Mouse (Mus musculus) cerebellum, adult 8-10 months (tissue): ENCODE measurements at regions not wholly inside any gene's neighbourhood (a gene's known extent, or its start where the extent isn't known, plus 50 kb on each side); places are given as distances from the start of the nearest gene placed in this dataset.

Experiments used
- DNase-seq: peaks from one replicate; pipeline ENCODE4 v3.0.0; 2022

DNA sequence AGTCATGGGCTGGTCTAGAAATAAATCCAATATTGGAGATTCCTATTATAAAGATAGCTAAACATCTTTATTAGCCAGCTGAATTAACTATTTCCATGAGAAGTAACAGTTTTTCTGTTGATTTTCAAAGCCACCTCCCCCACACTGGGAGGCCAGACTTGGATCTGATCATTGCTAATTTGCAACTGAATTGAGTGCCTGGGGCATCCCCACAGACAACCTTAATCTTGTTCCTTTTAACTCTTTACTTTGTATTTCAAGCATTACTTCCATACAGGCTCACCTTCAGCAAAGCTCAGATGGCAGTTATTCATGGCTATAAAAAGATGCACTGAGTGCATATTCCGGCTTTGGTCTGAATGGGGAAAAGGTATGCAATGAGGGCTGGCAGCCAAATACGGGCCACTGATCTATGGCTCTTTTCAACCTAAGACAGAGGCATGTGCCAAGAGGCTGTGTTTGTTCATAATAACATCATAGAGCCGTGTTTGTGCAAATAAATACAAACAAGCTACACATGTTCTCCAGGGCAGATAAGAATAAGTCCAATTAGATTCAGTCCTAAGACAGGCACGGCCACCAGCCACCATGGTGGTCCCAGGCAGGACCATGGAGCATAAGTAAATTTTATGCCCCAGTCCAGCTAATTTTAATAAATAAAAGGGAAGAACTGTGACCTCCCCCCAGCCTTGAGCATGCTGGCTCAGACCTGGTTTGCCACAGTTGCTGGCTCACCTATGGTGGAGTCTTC, 194.5 kb upstream of the Ttc29 start:
- DNase-seq: no peak

DNA sequence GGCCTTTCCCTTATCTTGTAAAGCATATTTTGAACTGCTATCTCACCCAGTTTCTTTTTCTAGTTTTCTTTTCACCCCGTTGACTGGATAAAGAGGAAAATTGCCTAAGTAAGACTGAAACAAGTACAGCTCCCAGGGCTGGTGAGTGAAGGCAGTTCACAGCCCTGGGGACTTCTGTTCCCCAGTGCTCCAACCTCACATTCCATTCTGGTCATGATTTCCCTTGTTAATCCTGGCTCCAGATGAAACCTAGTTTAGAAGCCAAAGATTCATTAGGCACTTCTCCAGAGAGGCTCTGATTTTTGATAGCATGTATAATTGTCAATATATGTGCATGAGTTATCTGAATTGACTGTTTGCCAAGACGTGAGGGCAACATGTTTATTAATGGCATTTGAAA, 191.6 kb upstream of the Ttc29 start:
- DNase-seq: no peak

DNA sequence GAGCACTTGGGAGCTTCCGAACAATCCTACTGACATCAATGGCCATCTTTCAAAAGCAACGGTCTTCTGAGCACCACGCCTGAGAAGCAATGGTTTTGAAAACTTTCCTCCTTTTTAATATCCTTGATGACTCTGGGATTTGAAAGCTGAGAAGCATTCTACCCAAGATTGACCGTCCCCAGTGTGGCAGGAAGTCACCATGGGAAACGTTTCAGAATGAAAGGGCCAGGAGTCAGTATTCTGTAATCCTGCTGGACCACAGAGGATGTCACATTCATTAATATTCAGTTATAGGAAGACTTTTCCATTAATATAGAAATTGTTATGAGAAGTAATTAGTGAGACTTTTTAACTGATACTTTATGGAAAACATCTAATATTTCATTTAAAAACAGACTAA, 190.1 kb upstream of the Ttc29 start:
- no peak for DNase-seq

DNA sequence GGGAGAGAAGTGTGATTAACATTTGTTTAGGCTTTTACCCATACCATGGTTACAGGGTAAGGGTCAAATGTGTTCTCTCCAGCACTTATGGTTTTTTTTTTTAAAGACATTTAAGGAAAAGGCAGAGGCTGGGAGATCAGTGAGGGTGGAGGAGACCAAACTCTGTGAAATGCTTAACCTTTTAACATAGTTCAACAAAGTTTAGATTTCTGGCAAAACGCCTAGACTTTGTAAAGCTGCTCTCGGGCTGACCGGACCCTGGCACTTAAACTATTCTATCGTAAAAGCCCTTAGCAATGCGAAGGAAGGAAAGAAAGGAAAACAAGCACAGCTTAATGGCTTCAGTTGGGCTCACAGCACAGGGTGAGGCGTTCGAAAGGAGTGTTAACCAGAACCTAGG, 189.6 kb upstream of the Ttc29 start:
- no peak for DNase-seq

DNA sequence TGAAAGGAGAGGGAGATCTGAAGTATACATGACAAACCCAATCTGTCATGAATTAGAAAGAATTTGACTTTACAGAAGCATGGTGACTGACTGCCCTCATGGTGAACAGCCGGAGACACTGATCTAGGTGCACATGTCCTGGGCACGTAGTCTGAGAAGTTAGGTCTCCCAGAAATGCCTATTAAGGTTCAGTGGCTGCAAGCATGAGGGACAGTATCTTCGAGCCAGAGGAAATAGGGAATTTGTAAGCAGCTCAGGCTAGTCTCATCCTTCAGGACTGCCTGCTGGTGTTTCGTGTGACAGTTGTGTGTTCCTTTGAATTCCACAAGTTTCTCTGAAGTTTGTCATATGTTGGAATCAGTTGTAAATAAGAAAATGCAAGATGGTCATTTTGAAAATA, 189.2 kb upstream of the Ttc29 start:
- DNase-seq: no peak

DNA sequence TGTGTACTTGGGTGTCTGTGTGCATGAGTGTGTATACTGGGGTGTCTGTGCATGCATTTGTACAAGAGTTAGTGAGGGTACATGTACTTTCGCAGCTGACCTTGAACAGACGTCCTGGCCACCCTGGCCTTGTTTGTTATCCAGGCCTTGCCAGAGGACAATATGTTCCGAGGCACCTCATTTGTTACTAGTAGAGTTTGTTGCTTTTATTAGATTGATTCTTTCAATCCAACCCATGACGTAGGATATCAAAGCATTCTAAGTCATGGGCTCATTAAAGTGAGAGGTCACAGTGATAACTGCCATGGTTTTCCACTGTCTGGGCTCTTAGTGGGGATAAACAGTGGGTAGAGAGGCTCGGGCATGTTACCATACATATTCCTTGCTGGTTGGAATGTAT, 188.1 kb upstream of the Ttc29 start:
- DNase-seq: no peak

DNA sequence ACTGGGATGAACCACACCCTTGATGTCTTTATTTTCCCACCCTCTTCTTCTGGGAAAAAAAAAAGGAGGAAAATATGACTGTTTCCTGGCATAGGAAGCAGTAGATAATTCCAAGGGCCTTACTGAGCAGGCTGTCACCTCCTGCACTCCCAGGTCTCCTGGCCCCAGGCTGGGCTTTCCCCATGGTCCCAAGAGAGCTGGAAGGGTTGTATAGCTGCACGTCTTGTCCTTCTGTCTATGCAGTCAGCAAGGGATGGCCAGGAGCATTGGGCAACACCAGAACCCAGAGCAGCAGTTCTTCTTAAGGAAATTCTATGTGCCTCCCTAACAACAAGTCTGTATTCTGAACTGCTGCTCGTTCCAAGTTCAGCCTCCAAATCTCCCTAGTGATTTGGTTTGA, 185.7 kb upstream of the Ttc29 start:
- no peak for DNase-seq

DNA sequence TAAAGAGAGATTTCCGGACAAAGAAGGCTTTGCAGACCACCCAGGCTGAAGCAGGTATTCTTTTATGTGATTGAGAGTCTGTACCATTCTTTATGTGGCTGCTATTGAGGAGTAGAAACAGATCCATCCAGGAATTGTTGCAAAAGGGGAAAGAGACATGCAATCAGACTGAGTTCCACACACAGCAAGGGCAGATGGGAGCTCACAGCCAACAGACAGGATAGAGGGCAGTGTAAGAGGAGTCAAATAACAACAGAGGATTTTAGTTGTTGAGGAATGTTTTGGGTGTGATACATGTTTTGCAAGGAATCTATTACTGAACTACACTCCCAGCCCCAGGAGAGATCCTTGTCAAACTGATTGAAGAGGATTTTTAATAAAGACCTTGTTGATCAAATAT, 184.2 kb upstream of the Ttc29 start:
- no peak for DNase-seq

DNA sequence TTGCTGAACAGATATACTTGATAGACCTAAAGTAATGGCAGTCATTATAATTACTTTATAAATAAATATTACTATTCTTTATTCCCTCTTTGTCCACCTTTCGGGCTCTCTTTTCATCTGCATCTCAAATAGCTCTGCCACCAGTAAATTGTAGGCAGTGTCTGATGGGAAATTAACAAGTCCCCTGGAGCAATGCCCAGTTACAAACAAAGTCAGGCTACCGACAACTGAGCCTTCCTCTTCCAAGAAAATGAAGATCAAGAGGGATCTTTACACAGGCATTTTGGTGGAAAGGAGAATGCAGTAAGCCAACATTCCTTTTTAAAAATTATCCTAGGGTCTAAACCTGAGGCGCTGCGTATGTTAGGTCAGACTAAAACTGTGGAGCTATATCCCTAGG, 181.3 kb upstream of the Ttc29 start:
- no peak for DNase-seq

DNA sequence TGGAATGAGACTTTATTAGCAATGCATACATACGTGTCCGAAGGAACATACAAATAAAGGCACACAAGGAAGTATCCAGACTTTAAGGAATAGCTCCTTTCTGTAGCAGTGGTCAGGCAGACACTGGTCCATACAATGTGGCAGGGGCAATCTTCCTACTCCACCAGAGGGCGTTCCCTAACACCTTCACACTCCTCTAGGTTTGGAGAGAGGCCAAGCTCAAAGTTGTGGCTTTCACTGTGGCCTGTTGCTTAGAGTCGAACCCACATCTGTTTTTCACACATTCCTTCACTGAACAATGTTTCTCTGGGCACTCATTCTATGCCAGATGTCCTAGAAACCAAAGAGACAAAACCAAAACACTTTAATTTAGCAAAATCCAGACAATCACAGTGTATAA, 178.4 kb upstream of the Ttc29 start:
- no peak for DNase-seq

DNA sequence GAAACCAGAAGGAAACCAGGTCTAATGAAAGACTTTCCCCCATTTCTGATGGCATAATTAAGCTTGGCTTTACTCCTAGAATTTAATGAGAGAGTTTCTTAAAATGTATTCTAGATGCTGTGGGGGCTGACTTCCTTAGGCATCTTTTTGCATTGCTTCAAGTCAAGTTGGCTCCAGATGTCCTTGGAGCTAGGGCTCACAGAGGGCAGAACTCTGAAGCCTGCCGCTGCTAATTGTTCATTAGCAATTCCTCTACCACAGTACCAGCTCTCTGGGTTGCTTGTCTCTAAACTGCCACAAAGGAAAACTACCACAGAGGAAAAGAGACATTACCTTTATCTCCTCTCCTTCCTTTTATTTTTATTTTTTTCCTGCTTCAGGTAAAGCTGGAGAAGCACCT, 175.9 kb upstream of the Ttc29 start:
- no peak for DNase-seq

DNA sequence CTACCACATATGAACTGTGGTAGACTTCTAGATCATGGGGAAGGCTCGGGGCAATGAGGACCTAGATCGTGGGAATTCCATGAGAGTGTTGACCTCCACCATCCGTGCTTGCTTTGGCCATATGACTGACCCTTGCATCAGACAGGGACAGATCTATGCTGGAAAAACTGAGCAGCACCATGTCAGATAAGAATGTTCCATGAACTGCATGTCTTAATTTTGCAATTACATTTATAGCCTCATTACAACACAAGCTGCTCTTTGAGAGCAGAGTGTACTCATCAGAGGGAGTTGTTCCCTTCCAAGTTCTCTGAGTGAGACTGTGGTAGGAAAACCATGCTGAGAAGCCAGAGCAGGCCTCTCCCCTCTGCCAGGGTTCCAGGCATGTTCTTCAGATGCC, 166.4 kb upstream of the Ttc29 start:
- no peak for DNase-seq

DNA sequence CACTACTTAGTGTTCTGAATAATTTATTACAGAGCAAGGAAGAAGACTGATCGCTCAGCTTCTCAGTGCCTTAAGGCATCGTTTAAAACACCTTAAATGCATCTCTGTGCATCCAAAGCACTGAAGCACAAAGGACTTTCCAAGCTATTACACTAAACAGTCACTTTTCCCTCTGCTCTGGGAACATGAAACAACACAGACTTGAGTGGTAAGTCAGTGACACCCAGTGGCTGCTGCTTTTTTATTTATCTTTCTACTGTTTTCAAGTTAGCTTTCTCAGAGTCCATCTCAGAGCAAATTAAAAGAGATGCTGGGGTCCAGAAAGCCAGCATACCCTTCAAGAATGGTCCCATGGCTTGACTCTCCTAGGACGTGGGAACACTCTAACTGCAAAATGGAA, 162.3 kb upstream of the Ttc29 start:
- DNase-seq: no peak

DNA sequence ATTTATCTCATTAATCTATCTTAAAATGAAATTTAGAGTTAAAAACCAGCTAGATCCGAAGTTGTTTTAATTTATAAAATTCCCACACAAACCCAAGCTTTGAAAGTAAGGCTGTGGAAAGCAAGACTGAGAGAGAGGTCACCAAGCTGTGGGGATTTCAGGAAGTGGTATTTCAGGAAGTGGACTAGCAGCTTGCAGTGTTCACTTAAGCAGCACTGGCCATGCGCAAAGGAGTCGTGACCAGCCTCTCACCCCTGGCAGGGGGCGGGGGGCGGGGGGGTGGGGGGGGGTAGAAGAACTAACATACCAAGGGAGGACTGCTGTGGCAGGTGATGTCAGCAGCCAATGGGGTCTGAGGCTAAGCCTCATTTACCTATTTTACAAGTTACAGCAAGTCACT, 158.7 kb upstream of the Ttc29 start:
- no peak for DNase-seq

DNA sequence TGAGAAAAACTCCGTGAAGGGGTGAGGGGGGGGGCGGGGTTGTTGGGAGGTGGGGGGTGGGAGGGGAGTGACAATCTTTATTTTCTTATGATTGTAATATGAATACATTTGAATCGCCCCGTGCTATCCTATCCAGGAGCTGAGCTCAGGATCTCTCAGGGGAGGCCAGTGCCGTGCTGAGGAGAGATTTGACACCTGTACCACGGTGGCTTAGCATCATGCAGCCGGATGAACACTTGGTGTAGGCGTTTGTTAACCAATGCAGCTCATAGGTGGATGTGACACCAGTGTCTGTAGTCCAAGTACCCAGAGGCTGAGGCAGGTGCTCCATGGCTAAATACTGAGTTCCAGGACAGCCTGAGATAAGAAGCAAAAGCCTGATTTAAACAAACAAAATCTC, 158.2 kb upstream of the Ttc29 start:
- no peak for DNase-seq

DNA sequence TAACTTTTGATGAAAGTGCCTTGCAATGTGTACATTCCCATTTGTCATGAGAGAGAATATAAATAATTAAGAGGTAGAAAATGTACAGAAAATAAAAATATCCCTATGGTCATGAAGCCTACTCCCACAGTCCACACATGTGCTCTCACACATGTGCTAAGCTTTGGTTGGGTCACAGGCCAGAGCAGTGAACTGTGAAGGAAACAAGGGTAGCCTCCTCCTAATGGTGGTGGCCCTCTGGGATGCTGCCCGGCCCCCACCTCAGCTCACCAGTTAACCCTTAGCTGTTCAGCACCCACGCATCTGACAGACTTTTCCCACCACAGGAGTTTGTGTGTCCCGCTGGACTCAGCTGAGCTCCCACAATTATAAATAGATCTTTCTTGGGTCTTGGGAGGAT, 157.6 kb upstream of the Ttc29 start:
- no peak for DNase-seq

DNA sequence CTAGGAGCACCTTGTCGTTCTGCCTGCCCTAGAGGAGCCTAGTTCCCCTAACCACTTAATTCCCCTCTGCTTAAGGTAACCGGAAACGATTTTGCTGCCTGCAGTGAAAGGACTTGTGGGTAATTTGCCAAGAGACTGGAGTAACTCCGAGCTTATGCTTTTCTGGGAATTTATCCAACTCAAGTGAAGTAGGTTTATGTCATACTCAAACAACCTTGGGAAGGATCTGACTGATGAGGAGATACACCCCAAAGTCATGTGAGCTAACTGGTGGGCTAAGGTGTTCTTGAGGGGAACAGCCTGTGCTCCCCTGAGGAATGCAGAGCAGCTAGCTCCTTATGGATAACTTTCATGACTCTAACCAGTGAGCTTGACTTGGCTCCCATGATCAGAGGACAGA, 155.7 kb upstream of the Ttc29 start:
- DNase-seq: no peak

DNA sequence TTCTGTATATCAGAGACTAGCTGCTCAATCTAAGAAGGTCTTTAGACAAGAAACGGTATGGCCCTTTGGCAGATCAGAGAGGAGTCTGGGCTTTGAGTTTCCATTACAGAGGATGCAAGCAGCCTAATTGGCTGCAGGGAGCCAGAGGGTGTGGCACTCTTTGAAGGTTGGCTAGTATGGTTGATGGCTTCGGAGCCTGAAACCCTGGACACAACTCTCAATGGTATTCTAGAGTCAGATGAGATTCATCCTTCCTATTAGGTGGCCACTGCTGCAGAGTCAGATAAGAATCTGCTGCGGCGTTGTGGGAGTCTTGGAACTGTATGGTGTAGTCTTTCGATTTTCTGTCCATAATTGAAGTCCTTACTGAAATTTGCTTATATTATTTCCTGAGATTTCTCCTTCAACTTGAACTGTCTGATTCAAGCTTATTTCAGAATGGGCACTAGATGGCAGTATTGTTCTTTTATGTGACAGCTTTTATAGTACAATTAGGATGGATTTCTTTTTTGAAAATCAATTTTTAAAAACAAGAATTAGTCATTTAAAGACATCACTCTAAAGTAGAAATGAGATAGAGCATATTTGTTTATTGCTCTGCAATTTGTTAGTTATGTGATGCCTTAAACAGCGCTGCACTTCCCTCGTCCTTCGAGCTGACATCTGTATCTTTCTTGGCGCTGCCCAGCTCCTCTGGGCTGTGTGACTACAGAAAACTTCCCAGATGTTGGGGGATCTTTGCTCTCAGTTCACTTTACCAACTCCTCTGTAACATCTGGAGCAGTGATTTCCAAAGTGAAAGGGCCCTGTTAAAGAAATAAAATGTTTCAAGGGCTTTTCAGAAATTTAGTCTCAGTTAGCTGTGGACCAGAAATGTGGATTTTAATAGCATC, 151.0 kb upstream of the Ttc29 start:
- DNase-seq: no peak

DNA sequence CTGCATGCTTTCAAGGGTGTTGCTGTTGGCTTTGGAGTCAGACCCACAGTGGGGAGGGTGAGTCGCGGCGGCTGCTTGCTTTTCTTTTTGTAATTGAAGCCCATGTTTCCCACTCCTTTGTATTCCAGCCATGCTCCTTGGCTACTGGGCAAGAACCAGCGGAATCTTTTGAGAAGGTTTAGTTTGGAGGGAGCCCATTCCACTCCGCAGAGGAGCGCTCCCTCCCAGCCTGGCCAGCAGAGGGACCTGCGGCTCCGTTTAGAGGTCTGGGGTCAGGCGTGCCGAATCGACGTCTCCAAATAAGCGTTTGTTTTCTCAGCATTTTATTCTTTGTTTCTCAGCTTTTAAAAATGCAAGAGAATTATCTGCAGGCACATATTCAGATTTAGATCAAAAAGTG, 149.6 kb upstream of the Ttc29 start:
- DNase-seq: no peak

DNA sequence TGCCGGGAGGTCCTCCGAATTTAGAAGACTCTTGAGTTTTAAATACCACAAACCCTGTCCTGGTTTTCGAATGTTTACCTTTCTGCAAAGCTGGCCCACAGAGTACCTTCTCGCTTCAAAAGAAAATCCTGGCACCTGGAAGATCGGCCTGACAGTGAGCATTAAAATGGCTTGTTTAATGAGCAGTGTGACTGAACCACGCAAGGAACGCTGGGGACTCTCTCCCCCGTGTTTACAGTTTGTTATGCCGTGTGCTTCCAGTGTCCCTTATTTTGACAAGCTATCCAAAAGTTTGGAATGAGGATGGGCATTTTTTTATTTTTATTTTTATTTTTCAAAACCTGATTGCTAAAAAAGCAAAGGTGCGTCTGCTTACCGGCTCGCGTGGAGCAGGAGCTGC, 148.9 kb upstream of the Ttc29 start:
- no peak for DNase-seq

DNA sequence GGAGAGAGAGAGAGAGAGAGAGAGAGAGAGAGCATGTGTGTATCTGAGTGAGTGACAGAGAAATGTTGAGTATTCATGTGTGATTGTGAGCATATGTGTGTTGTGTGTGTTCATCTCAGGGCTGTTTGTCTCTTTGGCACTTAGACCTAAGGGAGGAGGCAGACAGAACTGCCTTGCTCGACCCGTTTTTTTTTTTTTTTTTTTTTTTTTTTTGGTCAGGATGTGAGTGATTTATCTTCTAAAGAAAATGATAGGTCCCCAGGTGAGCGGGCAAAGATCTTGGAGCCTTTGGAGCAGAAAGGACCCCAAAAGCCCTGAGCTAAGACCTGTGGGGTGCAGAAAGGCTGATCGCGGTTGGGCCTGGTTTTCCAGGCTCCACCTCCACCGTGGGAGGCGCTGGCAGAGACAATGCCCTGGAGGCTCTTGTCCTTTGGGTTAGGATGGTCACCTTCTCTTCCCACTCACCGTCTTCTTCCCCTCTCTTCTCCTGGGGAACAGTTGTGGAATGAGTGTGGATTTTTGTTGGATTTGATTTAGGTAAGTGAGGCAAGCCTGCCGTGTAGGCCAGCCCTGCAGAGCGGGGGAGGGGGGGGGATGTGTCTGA, 147.1 kb upstream of the Ttc29 start:
- no peak for DNase-seq

DNA sequence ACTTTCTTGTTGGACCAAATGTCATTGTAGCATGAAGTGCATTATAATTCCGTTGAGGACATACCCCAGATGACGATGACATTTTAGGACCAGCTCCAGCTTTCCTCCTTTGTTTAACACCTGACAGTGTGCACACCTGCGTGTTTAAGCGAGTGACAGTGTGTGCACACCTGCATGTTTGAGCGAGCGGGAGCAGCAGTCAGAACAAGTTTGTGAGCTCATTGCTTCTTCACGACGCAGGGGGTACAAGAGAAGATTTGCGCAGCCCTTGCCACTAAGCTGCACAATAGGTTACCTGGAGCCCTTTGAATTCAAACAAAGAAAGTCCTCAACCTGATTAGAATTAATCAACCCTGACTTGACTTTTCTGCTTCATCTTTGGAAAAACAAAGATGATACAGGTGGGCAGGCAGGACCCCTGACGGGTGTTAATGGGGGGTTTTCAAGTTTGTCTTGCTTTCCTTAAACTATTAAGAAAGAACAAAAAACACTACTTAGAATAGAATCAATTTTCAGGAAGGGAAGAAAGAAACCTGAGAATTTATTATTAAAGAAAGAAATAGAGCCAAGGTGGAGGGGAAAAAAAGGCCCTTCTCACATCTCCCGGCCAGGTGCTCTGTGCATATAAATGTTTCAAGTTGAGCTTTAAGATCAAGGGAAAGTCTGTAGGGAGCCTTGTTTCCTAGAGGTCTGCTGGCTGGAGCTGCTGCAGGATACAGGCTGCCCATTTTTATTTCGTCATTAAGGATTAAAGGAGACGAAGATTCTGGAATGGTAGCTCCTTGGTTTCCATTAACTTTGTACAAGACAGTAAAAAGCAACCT, 144.8 kb upstream of the Ttc29 start:
- DNase-seq: no peak

DNA sequence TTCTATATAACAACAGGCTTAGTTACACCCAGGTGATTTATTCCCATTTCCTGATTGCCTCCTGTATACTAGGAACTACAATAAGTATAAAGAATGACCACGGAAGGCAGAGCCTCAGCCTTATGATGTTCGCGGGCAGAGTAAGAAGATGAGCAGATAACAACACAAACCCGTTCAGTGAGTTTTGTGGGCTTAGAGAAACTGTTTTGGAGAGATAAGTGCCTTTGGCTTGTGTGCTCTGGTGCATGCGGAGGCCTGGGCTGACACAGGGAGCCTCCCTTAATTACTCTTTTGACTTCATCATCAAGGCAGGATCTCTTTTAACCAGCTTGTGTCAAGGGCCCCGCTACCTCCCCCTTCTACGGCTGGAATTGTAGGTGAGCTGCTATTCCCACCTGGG, 139.3 kb upstream of the Ttc29 start:
- no peak for DNase-seq
